Mouse (Mus musculus) ovary, adult 18-20 months (tissue): ENCODE measurements at regions not wholly inside any gene's neighbourhood (a gene's known extent, or its start where the extent isn't known, plus 50 kb on each side); places are given as distances from the start of the nearest gene placed in this dataset.

Source experiments
- DNase-seq: peaks from one replicate; pipeline ENCODE4 v3.0.0; 2022; ENCODE audit warnings: low spot score, mixed read lengths

GRCm38 (mm10) chr2:74463407-74463806, 115.8 kb downstream of the Lnpk start:
- no peak for DNase-seq

- DNase-seq: no peak
These were observed 117.9 kb downstream of the Lnpk start for GRCm38 (mm10) chr2:74461211-74461844.

GRCm38 (mm10) chr2:74454431-74454830, 124.8 kb downstream of the Lnpk start:
- no peak for DNase-seq

GRCm38 (mm10) chr2:74452679-74453078, 126.6 kb downstream of the Lnpk start:
- DNase-seq: no peak

- DNase-seq: no peak
These were observed 127.7 kb downstream of the Lnpk start for GRCm38 (mm10) chr2:74451578-74451977.

GRCm38 (mm10) chr2:74451038-74451437, 128.2 kb downstream of the Lnpk start:
- DNase-seq: no peak

- DNase-seq: no peak
These were observed 129.0 kb downstream of the Lnpk start for GRCm38 (mm10) chr2:74450064-74450765.

GRCm38 (mm10) chr2:74435184-74435911, 143.9 kb downstream of the Lnpk start:
- no peak for DNase-seq

- no peak for DNase-seq
These were observed 152.5 kb downstream of the Lnpk start for GRCm38 (mm10) chr2:74426746-74427145.

GRCm38 (mm10) chr2:74424726-74425125, 154.5 kb downstream of the Lnpk start:
- DNase-seq: no peak

GRCm38 (mm10) chr2:74416097-74416496, 163.1 kb downstream of the Lnpk start:
- DNase-seq: no peak

- no peak for DNase-seq
These were observed 164.5 kb downstream of the Lnpk start for GRCm38 (mm10) chr2:74414721-74415120.

- DNase-seq: no peak
These were observed 169.3 kb downstream of the Lnpk start for GRCm38 (mm10) chr2:74409856-74410404.

GRCm38 (mm10) chr2:74404493-74404892, 174.7 kb downstream of the Lnpk start:
- DNase-seq: no peak

GRCm38 (mm10) chr2:74391064-74391463, 188.2 kb downstream of the Lnpk start:
- DNase-seq: no peak

GRCm38 (mm10) chr2:74388078-74388477, 191.2 kb downstream of the Lnpk start:
- DNase-seq: no peak

- no peak for DNase-seq
These were observed 194.3 kb downstream of the Lnpk start for GRCm38 (mm10) chr2:74384918-74385317.

GRCm38 (mm10) chr2:74380574-74381287, 198.5 kb downstream of the Lnpk start:
- no peak for DNase-seq

GRCm38 (mm10) chr2:74378709-74379108, 200.5 kb downstream of the Lnpk start:
- no peak for DNase-seq

GRCm38 (mm10) chr2:74373938-74374337, 205.3 kb downstream of the Lnpk start:
- DNase-seq: no peak

- DNase-seq: no peak
These were observed 206.2 kb downstream of the Lnpk start for GRCm38 (mm10) chr2:74373056-74373455.

- no peak for DNase-seq
These were observed 216.0 kb downstream of the Lnpk start for GRCm38 (mm10) chr2:74363255-74363654.
